10 mouse cellular contexts compared by ENCODE assay signal in genomic region chr5:92081326-92081725, GRCm38 (mm10). TPM values are rescaled to one million over a fixed set of nuclear protein-coding genes. Genes with fewer than 3 reads are reported as not detected.
DNase-seq lines count a peak whose midpoint lies in the region; ATAC-seq and TF ChIP-seq lines count a peak whose summit lies in the region.
"Had no signal": no experiment of that assay in that cellular context is flagged by ENCODE, and none has a peak within 500 bp of the region (broad histone marks: within the 10 kb centered on the region; RNA-seq: fewer than 3 reads in every experiment).

No protein-coding gene starts in this region.

- DNase-seq in adrenal gland, adult 2 months = peak; percentile 27
- DNase-seq in adrenal gland, adult 18-20 months (ENCODE audit: low spot score in 2 of 2) = no peak
- DNase-seq in testis, postnatal 10 days (ENCODE audit: low spot score) = no peak
- no peak for DNase-seq in liver, embryonic 14.5 days (ENCODE audit: low read depth in 3 of 3, low spot score in 3 of 3)
- DNase-seq in thymus, adult 2 months = no peak
- no peak for DNase-seq in right cerebral cortex, postnatal 36 days (ENCODE audit: low spot score in 2 of 2)
- DNase-seq: retina, postnatal 1 day had no signal

- H3K36me3 ChIP-seq in testis, adult 2 months (ENCODE audit: control insufficient read depth, insufficient read depth, low read length) = no peaks in the 10 kb centered on the region
- H3K36me3 ChIP-seq in liver, embryonic 14.5 days (replicated peaks; ENCODE audit: control insufficient read depth, insufficient read depth, low read depth) = no peaks in the 10 kb centered on the region
- no peaks in the 10 kb centered on the region for H3K36me3 ChIP-seq in thymus, adult 2 months (ENCODE audit: control insufficient read depth, insufficient read depth, low read length)

- 51% methylated on average over 3 of the region's 3 CpGs for WGBS in liver, embryonic 14.5 days (ENCODE audit: insufficient replicate concordance)
- 87% methylated on average over 3 of the region's 3 CpGs for WGBS in thymus, adult 2 months

- H3K4me3 ChIP-seq in testis, adult 2 months (ENCODE audit: control insufficient read depth, low read depth, low read length) = peak overlapping the region; percentile 62
- peak overlapping the region in 1 of 2 experiments; percentile 72; a peak in 2 of 4 replicates for H3K4me3 ChIP-seq in liver, embryonic 14.5 days (ENCODE audit: insufficient read depth in 1 of 2, low read depth in 2 of 2, low read length in 2 of 2)
- H3K4me3 ChIP-seq in thymus, adult 2 months (ENCODE audit: control insufficient read depth, insufficient read depth, low read length) = no peak overlapping the region

- no peaks in the 10 kb centered on the region for H3K27me3 ChIP-seq in testis, adult 2 months (ENCODE audit: control insufficient read depth, insufficient read depth, low read length)
- no peaks in the 10 kb centered on the region for H3K27me3 ChIP-seq in liver, embryonic 14.5 days (ENCODE audit: control insufficient read depth, insufficient read depth, low read length)
- no peaks in the 10 kb centered on the region for H3K27me3 ChIP-seq in thymus, adult 2 months (ENCODE audit: control insufficient read depth, insufficient read depth, low read length)

- no peak for TF ChIP-seq POLR2A in testis, adult 2 months (IDR thresholded peaks at IDR 0.05; ENCODE audit: control insufficient read depth, low read depth, low read length)
- no peak for TF ChIP-seq POLR2A in thymus, adult 2 months (IDR thresholded peaks at IDR 0.05; ENCODE audit: control insufficient read depth, extremely low read depth, insufficient read depth, low read length, poor library complexity)

- no peaks in the 10 kb centered on the region; the same call in 1 of the 2 replicates for H3K4me1 ChIP-seq in testis, adult 2 months (ENCODE audit: control insufficient read depth, insufficient read depth, low read length)
- peaks cover 25 to 29% of the 10 kb centered on the region in 2 experiments for H3K4me1 ChIP-seq in liver, embryonic 14.5 days (replicated peaks; ENCODE audit: control insufficient read depth in 2 of 2, insufficient read depth in 2 of 2, low read length in 1 of 2)
- H3K4me1 ChIP-seq in thymus, adult 2 months (replicated peaks; ENCODE audit: control insufficient read depth, insufficient read depth, low read length) = peaks cover 8% of the 10 kb centered on the region

- H3K27ac ChIP-seq in testis, adult 2 months (ENCODE audit: control insufficient read depth, insufficient read depth, low read depth, low read length) = no peak overlapping the region
- no peak overlapping the region for H3K27ac ChIP-seq in liver, embryonic 14.5 days
- no peak overlapping the region for H3K27ac ChIP-seq in thymus, adult 2 months (ENCODE audit: control insufficient read depth, insufficient read depth, low read length)

- TF ChIP-seq EP300 in liver, embryonic 14.5 days (IDR thresholded peaks at IDR 0.05; ENCODE audit: low read depth) = no peak

- no peak for ATAC-seq in liver, embryonic 14.5 days (ENCODE audit: insufficient read depth)
- ATAC-seq in inflammation-experienced regulatory T-cells, adult 6 months = no peak

- TF ChIP-seq CTCF in testis, adult 2 months (IDR thresholded peaks at IDR 0.05; ENCODE audit: control insufficient read depth, insufficient read depth, insufficient replicate concordance, low read depth, low read length) = no peak
- TF ChIP-seq CTCF in liver, embryonic 14.5 days (IDR thresholded peaks at IDR 0.05; ENCODE audit: low read depth) = no peak
- no peak for TF ChIP-seq CTCF in thymus, adult 2 months (IDR thresholded peaks at IDR 0.05; ENCODE audit: borderline replicate concordance, control insufficient read depth, extremely low read depth, insufficient read depth, low read length, poor library complexity)

- H3K9me3 ChIP-seq in liver, embryonic 14.5 days (ENCODE audit: control insufficient read depth, low read length) = no peaks in the 10 kb centered on the region

- peak overlapping the region; percentile 81 for H3K4me2 ChIP-seq in liver, embryonic 14.5 days (ENCODE audit: low read depth)

- no peak overlapping the region; the same call in 1 of the 2 replicates for H3K9ac ChIP-seq in liver, embryonic 14.5 days (replicated peaks)

RNA-seq across cellular contexts. Expression of gene G3bp2, which starts 2.2 kb away (rescaled TPM):
- 100 to 1,000 TPM; 142 to 168 TPM for total RNA-seq in adrenal gland, adult 2 months (2021)
- polyA plus RNA-seq in adrenal gland, adult 2 months (2012; rRNA removed) = 9.7 and 12.5 TPM in 2 replicates
- 100 to 1,000 TPM; 117 to 135 TPM for total RNA-seq in adrenal gland, adult 18-20 months (2021)
- polyA plus RNA-seq in testis, adult 2 months (2012; rRNA removed) = 16.6 and 20.9 TPM in 2 replicates
- polyA plus RNA-seq in liver, embryonic 14.5 days (2012; rRNA removed) = 12.5 and 19.0 TPM in 2 replicates
- 54.3 and 56.0 TPM in 2 replicates for polyA plus RNA-seq in liver, embryonic 14.5 days (2014; fragmentation: Nextera tagmentation; extraction: Ambion mirVana)
- 26.9 and 28.3 TPM in 2 replicates for polyA plus RNA-seq in thymus, adult 2 months (2012; rRNA removed)
- polyA plus RNA-seq in inflammation-experienced regulatory T-cells, adult 6 months (2017; shearing (Covaris generic)) = 100 to 1,000 TPM; 225 to 265 (median 245) TPM

RNA-seq across cellular contexts. Expression of gene Cdkl2, which starts 37.6 kb away (rescaled TPM):
- total RNA-seq in adrenal gland, adult 2 months (2021) = 1 to 10 TPM; 4.9 to 6.9 TPM
- 0.60 and 0.62 TPM in 2 replicates for polyA plus RNA-seq in adrenal gland, adult 2 months (2012; rRNA removed)
- 1 to 10 TPM; 6.2 to 8.5 TPM for total RNA-seq in adrenal gland, adult 18-20 months (2021)
- 25.3 and 28.8 TPM in 2 replicates for polyA plus RNA-seq in testis, adult 2 months (2012; rRNA removed)
- 0.11 and 0.13 TPM in 2 replicates for polyA plus RNA-seq in liver, embryonic 14.5 days (2012; rRNA removed)
- 0.30 and 0.49 TPM in 2 replicates for polyA plus RNA-seq in liver, embryonic 14.5 days (2014; fragmentation: Nextera tagmentation; extraction: Ambion mirVana)
- 0.66 and 1.0 TPM in 2 replicates for polyA plus RNA-seq in thymus, adult 2 months (2012; rRNA removed)
- 1 to 10 TPM; 1.6 to 3.8 (median 3.6) TPM for polyA plus RNA-seq in inflammation-experienced regulatory T-cells, adult 6 months (2017; shearing (Covaris generic))
- polyA plus RNA-seq: erythroblast, embryonic 14.5 days had no signal

RNA-seq across cellular contexts. Expression of gene Uso1, which starts 56.4 kb away (rescaled TPM):
- total RNA-seq in adrenal gland, adult 2 months (2021) = 100 to 1,000 TPM in 1 of 2 experiments, 10 to 100 TPM in 1; 88.8 to 113 TPM
- polyA plus RNA-seq in adrenal gland, adult 2 months (2012; rRNA removed) = 22.8 and 35.4 TPM in 2 replicates
- 10 to 100 TPM; 81.8 to 98.8 TPM for total RNA-seq in adrenal gland, adult 18-20 months (2021)
- polyA plus RNA-seq in testis, adult 2 months (2012; rRNA removed) = 8.1 and 8.7 TPM in 2 replicates
- polyA plus RNA-seq in liver, embryonic 14.5 days (2012; rRNA removed) = 11.1 and 18.6 TPM in 2 replicates
- 14.3 and 14.7 TPM in 2 replicates for polyA plus RNA-seq in liver, embryonic 14.5 days (2014; fragmentation: Nextera tagmentation; extraction: Ambion mirVana)
- polyA plus RNA-seq in thymus, adult 2 months (2012; rRNA removed) = 25.4 and 32.3 TPM in 2 replicates
- 10 to 100 TPM; 31.3 to 36.7 (median 34.4) TPM for polyA plus RNA-seq in inflammation-experienced regulatory T-cells, adult 6 months (2017; shearing (Covaris generic))
